Mouse (Mus musculus) midbrain, embryonic 16.5 days (tissue): ENCODE measurements around the gene Olfr1423. TPM values are rescaled to one million over a fixed set of nuclear protein-coding genes. Genes with fewer than 3 reads are reported as not detected.

Experiments used
- ATAC-seq: fragments of 200-750 bp; cut with Nextera tagmentation; 2 replicates; pipeline ENCODE4 v1.8.0; 2017; ENCODE audit warnings: moderate TSS enrichment
- H3K27ac ChIP-seq: fragments of 300-500 bp; sonication (generic); 2 replicates; pipeline ENCODE4 v1.5.1; 2014; ENCODE audit warnings: mild to moderate bottlenecking, low read length, mixed read lengths
- H3K27me3 ChIP-seq: fragments of 300-500 bp; sonication (generic); 2 replicates; pipeline ENCODE4 v1.6.1; 2014; ENCODE audit warnings: low read depth, low read length, mixed read lengths; ENCODE audit not compliant: control insufficient read depth, insufficient read depth
- H3K36me3 ChIP-seq: fragments of 300-500 bp; sonication (generic); 2 replicates; pipeline ENCODE4 v1.6.1; 2014; ENCODE audit warnings: mild to moderate bottlenecking, low read length, moderate library complexity, mixed read lengths; ENCODE audit not compliant: control insufficient read depth, insufficient read depth
- H3K4me1 ChIP-seq: fragments of 300-500 bp; sonication (generic); 2 replicates; pipeline ENCODE4 v1.6.1; 2014; ENCODE audit warnings: mild to moderate bottlenecking, low read length, mixed read lengths; ENCODE audit not compliant: control insufficient read depth, insufficient read depth
- H3K4me2 ChIP-seq: fragments of 300-500 bp; sonication (generic); 2 replicates; pipeline ENCODE4 v1.6.1; 2014; ENCODE audit warnings: mild to moderate bottlenecking, low read length, mixed read lengths
- H3K4me3 ChIP-seq: fragments of 300-500 bp; sonication (generic); 2 replicates; pipeline ENCODE4 v1.5.1; 2014; ENCODE audit warnings: low read depth, mild to moderate bottlenecking, low read length, moderate library complexity, mixed read lengths
- H3K9ac ChIP-seq: fragments of 300-500 bp; sonication (generic); 2 replicates; pipeline ENCODE4 v1.6.1; 2014; ENCODE audit warnings: low read depth, low read length, mixed read lengths
- H3K9me3 ChIP-seq: fragments of 300-500 bp; sonication (generic); replicated peaks from 2 replicates; pipeline ENCODE4 v1.6.1; 2014; ENCODE audit warnings: mild to moderate bottlenecking, low read length, mixed read lengths; ENCODE audit not compliant: control insufficient read depth, poor library complexity, severe bottlenecking
- WGBS: fragments of 180-500 bp; shearing (Covaris S2); extraction: QIAGEN DNeasy Blood & Tissue Kit; methylation state at CpG from one replicate; pipeline ENCODE4 v1.1.7; 2014; 5-methylcytosine and 5-hydroxymethylcytosine counted together
- polyA plus RNA-seq: library from polyadenylated mRNA; unstranded; fragments of >200 nt; fragmentation: Nextera tagmentation; extraction: Ambion mirVana; gene quantifications from 2 replicates; pipeline ENCODE4 v1.2.1, GENCODE M21; 2015

The Olfr1423 gene
- polyA plus RNA-seq, 1 experiment from 2014 or later: not detected

DNA sequence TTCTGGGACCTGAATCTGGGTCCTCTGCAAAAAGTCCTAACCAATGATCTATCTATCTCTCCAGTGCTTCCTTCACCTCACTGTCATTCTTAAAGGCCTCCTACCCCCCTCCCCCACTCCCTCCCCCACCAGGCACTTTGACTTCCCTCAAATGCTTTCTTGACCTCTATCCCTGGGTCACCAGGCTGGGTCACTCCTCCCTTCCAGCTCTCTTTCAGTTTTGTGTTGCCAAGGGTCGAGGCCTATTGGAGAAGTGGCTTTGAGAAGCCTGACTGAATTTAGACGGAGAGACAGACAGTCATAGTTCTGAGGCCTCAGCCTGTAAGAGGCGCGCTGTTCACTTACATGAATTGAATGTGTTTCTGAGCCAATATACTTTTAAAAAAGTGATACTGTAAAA is 24.9 kb downstream of the Olfr1423 start:
- Histone ChIP-seq H3K4me3 (no peak overlapping the region), H3K36me3 (no peaks in the 10 kb centered on the region), H3K4me2 (no peak overlapping the region), H3K27me3 (no peaks in the 10 kb centered on the region), H3K9ac (no peak overlapping the region), H3K9me3 (no peaks in the 10 kb centered on the region), H3K4me1 (0 out of 2 replicates have a peak, but pooled peaks cover 2% of the 10 kb centered on the region), H3K27ac (no peak overlapping the region)
- no peak for ATAC-seq
- WGBS: 67% methylated on average over 4 of the region's 4 CpGs

DNA sequence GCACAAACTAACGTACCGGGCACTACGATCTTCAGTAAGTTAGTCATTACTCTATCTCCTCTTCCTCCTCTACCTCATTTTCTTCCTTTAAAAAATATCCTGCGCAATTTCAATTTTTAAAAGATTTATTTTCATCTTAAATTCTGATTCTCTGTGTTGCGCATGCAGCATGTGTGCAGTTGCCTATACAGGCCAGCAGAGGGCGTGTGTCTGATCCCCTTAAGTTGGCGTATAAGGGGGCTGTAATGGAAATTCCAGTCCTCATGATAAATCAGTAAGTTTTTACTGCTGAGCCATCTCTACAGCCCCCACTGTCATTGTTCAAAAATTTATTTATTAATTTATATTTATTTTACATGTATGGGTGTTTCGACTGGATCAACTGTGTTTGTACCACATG is 25.4 kb downstream of the Olfr1423 start:
- no peaks in the 10 kb centered on the region for H3K27me3 ChIP-seq
- no peaks in the 10 kb centered on the region for H3K9me3 ChIP-seq
- H3K27ac ChIP-seq: no peak overlapping the region
- no peaks in the 10 kb centered on the region for H3K36me3 ChIP-seq
- H3K9ac ChIP-seq: no peak overlapping the region
- no peak overlapping the region for H3K4me3 ChIP-seq
- WGBS: 73% methylated on average over 8 of the region's 8 CpGs
- 0 out of 2 replicates have a peak, but pooled peaks cover 2% of the 10 kb centered on the region for H3K4me1 ChIP-seq
- ATAC-seq: no peak
- no peak overlapping the region for H3K4me2 ChIP-seq

DNA sequence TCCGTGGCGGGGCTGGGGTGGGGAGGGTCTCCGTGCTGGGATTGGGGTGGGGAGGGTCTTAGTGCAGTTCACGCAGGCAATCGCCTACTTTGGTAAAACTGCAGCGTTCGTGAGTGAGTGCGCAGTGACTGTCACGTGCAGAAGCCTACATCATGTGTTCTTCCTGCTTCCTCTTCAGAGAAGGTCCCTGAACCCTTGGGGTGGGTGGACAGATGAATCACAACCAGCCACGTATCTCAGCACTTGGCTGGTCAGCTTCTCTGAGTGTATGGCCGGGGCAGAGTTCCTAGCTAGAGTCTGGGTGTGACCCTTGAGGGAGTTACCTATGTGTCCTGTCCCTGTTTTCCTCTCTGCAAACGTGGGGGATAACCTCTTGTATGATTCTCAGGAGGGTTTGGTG is 27.9 kb downstream of the Olfr1423 start:
- 0% methylated on average over 12 of the region's 12 CpGs for WGBS
- Histone ChIP-seq H3K9ac (peak overlapping the region; percentile 53), H3K9me3 (no peaks in the 10 kb centered on the region), H3K4me2 (peak overlapping the region; percentile 77), H3K27ac (no peak overlapping the region), H3K4me3 (peak overlapping the region; percentile 58), H3K36me3 (no peaks in the 10 kb centered on the region), H3K4me1 (0 out of 2 replicates have a peak, but pooled peaks cover 2% of the 10 kb centered on the region), H3K27me3 (no peaks in the 10 kb centered on the region)
- ATAC-seq: no peak

DNA sequence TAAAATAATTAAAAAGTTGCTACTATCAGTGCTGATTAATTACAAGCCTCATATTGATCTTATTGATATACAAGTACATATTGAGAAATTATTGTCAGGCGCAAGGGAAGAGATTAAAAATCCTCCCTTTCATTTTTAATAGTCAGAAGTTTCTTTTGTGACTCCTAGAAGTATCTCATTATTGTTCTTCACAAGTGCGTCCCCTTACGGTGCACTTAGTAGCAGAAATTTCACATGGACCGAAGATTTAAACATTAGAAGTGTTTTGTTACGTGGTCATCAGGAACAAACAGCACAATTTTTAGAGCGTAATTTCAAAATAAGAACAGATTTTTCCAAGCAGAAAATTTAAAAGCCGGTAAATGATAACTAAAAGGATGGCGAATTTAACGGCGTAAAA is 28.5 kb downstream of the Olfr1423 start:
- ATAC-seq: no peak
- Histone ChIP-seq H3K9ac (peak overlapping the region; percentile 53), H3K4me3 (peak overlapping the region; percentile 58)

GRCm38 (mm10) chr19:12011560-12012556 is 29.3 kb downstream of the Olfr1423 start:
- Histone ChIP-seq H3K4me3 (peak overlapping the region; percentile 58), H3K9ac (peak overlapping the region; percentile 62), H3K27ac (peak overlapping the region; percentile 67), H3K9me3 (no peaks in the 10 kb centered on the region), H3K4me2 (peak overlapping the region; percentile 77), H3K36me3 (no peaks in the 10 kb centered on the region), H3K27me3 (no peaks in the 10 kb centered on the region), H3K4me1 (peaks cover 4% of the 10 kb centered on the region; the same call in 1 of the 2 replicates)
- under 1% methylated on average over 48 of the region's 49 CpGs for WGBS
- ATAC-seq: peak; percentile 79

More for the DNA sequence above, 28.5 kb downstream of the Olfr1423 start:
- Histone ChIP-seq H3K9me3 (no peaks in the 10 kb centered on the region), H3K27ac (no peak overlapping the region), H3K4me1 (0 out of 2 replicates have a peak, but pooled peaks cover 2% of the 10 kb centered on the region), H3K36me3 (no peaks in the 10 kb centered on the region), H3K27me3 (no peaks in the 10 kb centered on the region), H3K4me2 (peak overlapping the region; percentile 77)
- 2% methylated on average over 10 of the region's 10 CpGs for WGBS

- Histone ChIP-seq H3K36me3 (no peaks in the 10 kb centered on the region), H3K4me1 (peaks cover 6% of the 10 kb centered on the region; the same call in 1 of the 2 replicates), H3K27ac (peak overlapping the region; percentile 94), H3K9me3 (no peaks in the 10 kb centered on the region), H3K4me3 (peak overlapping the region; percentile 58), H3K4me2 (peak overlapping the region; percentile 77), H3K27me3 (no peaks in the 10 kb centered on the region), H3K9ac (peak overlapping the region; percentile 83)
- under 1% methylated on average over 26 of the region's 26 CpGs for WGBS
- peak; percentile 77 for ATAC-seq
Observed at GRCm38 (mm10) chr19:12010916-12011559, 30.1 kb downstream of the Olfr1423 start.

GRCm38 (mm10) chr19:12010281-12010771 is 30.8 kb downstream of the Olfr1423 start:
- under 1% methylated on average over 24 of the region's 24 CpGs for WGBS
- Histone ChIP-seq H3K36me3 (no peaks in the 10 kb centered on the region), H3K27ac (peak overlapping the region; percentile 94), H3K27me3 (no peaks in the 10 kb centered on the region), H3K4me2 (peak overlapping the region; percentile 77), H3K4me1 (peaks cover 6% of the 10 kb centered on the region; the same call in 1 of the 2 replicates), H3K9me3 (no peaks in the 10 kb centered on the region), H3K4me3 (peak overlapping the region; percentile 58), H3K9ac (peak overlapping the region; percentile 83)
- ATAC-seq: peak; percentile 44

- Histone ChIP-seq H3K27me3 (no peaks in the 10 kb centered on the region), H3K4me2 (peak overlapping the region; percentile 77), H3K9ac (peak overlapping the region; percentile 83), H3K27ac (peak overlapping the region; percentile 94), H3K4me1 (peaks cover 7% of the 10 kb centered on the region), H3K4me3 (peak overlapping the region; percentile 58), H3K36me3 (no peaks in the 10 kb centered on the region), H3K9me3 (no peaks in the 10 kb centered on the region)
- 1% methylated on average over 24 of the region's 24 CpGs for WGBS
- ATAC-seq: peak; percentile 8
Observed at GRCm38 (mm10) chr19:12009501-12010280, 31.4 kb downstream of the Olfr1423 start.
